Comparison of ENCODE assay signal across 10 mouse cellular contexts in genomic region chr16:95668151-95668993, GRCm38 (mm10). TPM values are rescaled to one million over a fixed set of nuclear protein-coding genes. Genes with fewer than 3 reads are reported as not detected.
DNase-seq lines count a peak whose midpoint lies in the region; ATAC-seq and TF ChIP-seq lines count a peak whose summit lies in the region.
"Had no signal": no experiment of that assay in that cellular context is flagged by ENCODE, and none has a peak within 500 bp of the region (broad histone marks: within the 10 kb centered on the region; RNA-seq: fewer than 3 reads in every experiment).

No protein-coding gene starts in this region.

- no peak for ATAC-seq in lung, postnatal 0 days
- peak; percentile 85 for ATAC-seq in forebrain, embryonic 13.5 days
- ATAC-seq in stomach, embryonic 16.5 days (ENCODE audit: insufficient read depth, low FRiP score), result no peak

- H3K9ac ChIP-seq in lung, postnatal 0 days (replicated peaks; ENCODE audit: low read depth), result no peak overlapping the region
- H3K9ac ChIP-seq in forebrain, embryonic 13.5 days, result no peak overlapping the region
- no peak overlapping the region for H3K9ac ChIP-seq in stomach, embryonic 16.5 days (ENCODE audit: low read length)
- H3K9ac ChIP-seq: neural tube, embryonic 13.5 days had no signal

- H3K27me3 ChIP-seq in lung, postnatal 0 days (replicated peaks; ENCODE audit: insufficient read depth, low read length), result no peaks in the 10 kb centered on the region
- H3K27me3 ChIP-seq in forebrain, embryonic 13.5 days, result peaks cover 43% of the 10 kb centered on the region
- H3K27me3 ChIP-seq in stomach, embryonic 16.5 days (ENCODE audit: control insufficient read depth, insufficient read depth, low read length), result no peaks in the 10 kb centered on the region
- H3K27me3 ChIP-seq: neural tube, embryonic 13.5 days had no signal

- H3K4me2 ChIP-seq in lung, postnatal 0 days (replicated peaks; ENCODE audit: low read depth, low read length), result no peak overlapping the region
- peak overlapping the region; percentile 33 for H3K4me2 ChIP-seq in forebrain, embryonic 13.5 days
- H3K4me2 ChIP-seq in stomach, embryonic 16.5 days (ENCODE audit: low read depth, low read length), result no peak overlapping the region
- H3K4me2 ChIP-seq: neural tube, embryonic 13.5 days had no signal

- no peaks in the 10 kb centered on the region for H3K4me1 ChIP-seq in lung, postnatal 0 days (ENCODE audit: insufficient read depth, low read depth, low read length)
- H3K4me1 ChIP-seq in forebrain, embryonic 13.5 days, result peaks cover 20% of the 10 kb centered on the region
- peaks cover 9% of the 10 kb centered on the region; the same call in 1 of the 2 replicates for H3K4me1 ChIP-seq in stomach, embryonic 16.5 days (ENCODE audit: control insufficient read depth, insufficient read depth, low read length)
- H3K4me1 ChIP-seq: megakaryocyte, embryonic 14.5 days had no signal

- intact Hi-C loops in gastrocnemius, postnatal 36 days (cut with DNase I), result no loop called here

- no peak for TF ChIP-seq CTCF in lung, postnatal 0 days (IDR thresholded peaks at IDR 0.05)

- no peak overlapping the region for H3K27ac ChIP-seq in lung, postnatal 0 days (ENCODE audit: low read length)
- no peak overlapping the region for H3K27ac ChIP-seq in forebrain, embryonic 13.5 days
- H3K27ac ChIP-seq in stomach, embryonic 16.5 days (ENCODE audit: low read length), result 0 out of 2 replicates have a peak overlapping the region, but pooled peaks have one; percentile 25
- H3K27ac ChIP-seq: neural tube, embryonic 13.5 days had no signal

- peak; percentile 6 for DNase-seq in lung, postnatal 0 days (ENCODE audit: low spot score)
- DNase-seq in lung, postnatal 14 days, result no peak
- DNase-seq in kidney, adult 18-20 months, result peak; percentile 57
- DNase-seq in heart, adult 18-20 months, result no peak
- DNase-seq in gastrocnemius, postnatal 36 days, result no peak
- DNase-seq: thymus, adult 2 months had no signal

- H3K36me3 ChIP-seq in lung, postnatal 0 days (ENCODE audit: insufficient read depth, low read length), result no peaks in the 10 kb centered on the region
- H3K36me3 ChIP-seq in forebrain, embryonic 13.5 days (ENCODE audit: poor library complexity, severe bottlenecking), result no peaks in the 10 kb centered on the region
- no peaks in the 10 kb centered on the region for H3K36me3 ChIP-seq in stomach, embryonic 16.5 days (ENCODE audit: control insufficient read depth, insufficient read depth, low read length)
- H3K36me3 ChIP-seq: neural tube, embryonic 13.5 days had no signal

- WGBS in lung, postnatal 0 days, result 49% methylated on average over 19 of the region's 19 CpGs
- 18% methylated on average over 19 of the region's 19 CpGs for WGBS in forebrain, embryonic 13.5 days
- 42% methylated on average over 19 of the region's 19 CpGs for WGBS in stomach, embryonic 16.5 days

- no peaks in the 10 kb centered on the region for H3K9me3 ChIP-seq in lung, postnatal 0 days (ENCODE audit: low read length)
- H3K9me3 ChIP-seq in forebrain, embryonic 13.5 days (replicated peaks), result no peaks in the 10 kb centered on the region
- H3K9me3 ChIP-seq in stomach, embryonic 16.5 days (replicated peaks; ENCODE audit: control insufficient read depth, low read length), result no peaks in the 10 kb centered on the region
- H3K9me3 ChIP-seq: megakaryocyte, embryonic 14.5 days; neural tube, embryonic 13.5 days had no signal

- no peak overlapping the region for H3K4me3 ChIP-seq in lung, postnatal 0 days (ENCODE audit: low read depth, low read length)
- H3K4me3 ChIP-seq in forebrain, embryonic 13.5 days, result no peak overlapping the region
- H3K4me3 ChIP-seq in stomach, embryonic 16.5 days (replicated peaks; ENCODE audit: low read length), result no peak overlapping the region
- H3K4me3 ChIP-seq: megakaryocyte, embryonic 14.5 days; neural tube, embryonic 13.5 days had no signal

- TF ChIP-seq EP300 in lung, postnatal 0 days (IDR thresholded peaks at IDR 0.05), result no peak

RNA-seq across cellular contexts. Expression of gene Ets2, which starts 33.5 kb away (rescaled TPM):
- 71.2 and 75.5 TPM in 2 replicates for polyA plus RNA-seq in lung, postnatal 0 days (2015; fragmentation: Nextera tagmentation; extraction: Ambion mirVana)
- polyA plus RNA-seq in forebrain, embryonic 13.5 days (2015; fragmentation: Nextera tagmentation; extraction: Ambion mirVana), result 9.3 and 10.7 TPM in 2 replicates
- 59.8 and 64.8 TPM in 2 replicates for polyA plus RNA-seq in stomach, embryonic 16.5 days (2015; fragmentation: Nextera tagmentation; extraction: Ambion mirVana)
- total RNA-seq in heart, adult 18-20 months (2021), result 10 to 100 TPM; 44.7 to 51.2 TPM
- total RNA-seq in gastrocnemius, postnatal 36 days (2021), result 10 to 100 TPM; 29.7 to 33.0 TPM

Comparison
In these comparisons a context has a peak if more than half of its experiments do, and no peak if none do; other contexts are left out.
1. DNase-seq: peak in lung, postnatal 0 days (single experiment) and kidney, adult 18-20 months (single experiment); none in lung, postnatal 14 days (single experiment), heart, adult 18-20 months (0 of 2) and gastrocnemius, postnatal 36 days (0 of 2).